Mouse (Mus musculus): ENCODE results near the gene Vps11.
"Not testable (repeated sequence)": the region's sequence is repeated elsewhere in the genome, so short reads cannot be mapped to it uniquely, and the experiment has no call there.

The Vps11 gene

DNA sequence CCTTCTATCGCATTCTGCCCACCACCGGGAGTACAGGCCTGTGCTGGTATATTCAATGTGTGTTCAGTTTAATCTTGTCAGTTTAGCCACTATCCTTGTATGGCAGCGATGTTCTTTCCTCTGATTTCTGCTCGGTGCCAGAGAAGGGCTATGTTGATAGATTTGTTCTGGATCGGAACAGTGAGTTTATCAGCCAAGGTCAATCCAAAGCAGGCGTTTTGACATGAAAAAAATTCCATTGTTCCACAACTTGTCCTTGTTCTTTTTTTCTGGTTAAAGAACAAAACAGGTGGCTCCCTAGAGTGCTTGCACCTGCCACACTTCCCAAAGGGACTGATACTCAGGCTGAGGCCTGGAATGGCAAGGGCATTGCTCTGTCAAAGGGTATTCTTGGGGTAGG lies 14.7 kb upstream of the Vps11 start:
- no peak for DNase-seq (ENCODE audit: low read depth)

DNA sequence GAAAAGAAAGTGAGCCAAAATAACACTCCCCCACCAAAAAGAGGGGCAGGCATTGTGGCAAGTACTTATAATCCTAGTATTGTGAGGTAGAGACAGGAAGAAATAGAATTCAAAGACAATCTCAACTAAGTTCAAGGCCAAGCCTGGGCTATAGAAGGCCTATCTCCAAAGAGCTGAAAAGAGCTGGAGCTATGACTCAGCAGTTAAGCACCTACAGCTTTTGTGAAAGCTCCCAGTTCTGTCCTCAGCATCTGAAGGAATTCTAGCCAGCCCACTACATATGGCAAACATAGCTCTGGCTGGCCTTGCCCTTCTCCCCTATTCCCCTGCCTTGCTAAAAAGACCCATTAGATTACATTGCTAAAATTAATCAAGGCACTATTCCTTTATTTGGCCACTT lies 11.9 kb upstream of the Vps11 start:
- no peak for DNase-seq (ENCODE audit: low read depth)

DNA sequence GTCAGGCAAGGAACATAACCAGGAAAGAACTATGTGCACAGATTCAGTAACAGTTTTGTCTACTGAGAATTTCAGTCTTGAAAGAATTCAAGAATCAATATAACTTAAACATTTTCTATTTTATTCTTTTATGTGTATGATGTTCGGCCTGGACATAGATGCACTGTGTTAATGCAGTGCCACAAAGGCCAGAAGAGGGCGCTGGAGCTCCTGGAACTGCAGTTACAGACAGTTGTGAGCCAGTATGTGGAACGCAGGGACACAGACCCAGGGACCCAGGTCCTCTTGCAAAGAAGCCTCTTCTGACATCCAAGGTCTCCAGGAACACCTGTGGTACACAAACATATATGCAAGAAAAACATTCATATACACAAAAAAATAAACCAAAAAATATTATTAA lies 3.0 kb upstream of the Vps11 start:
- peak; percentile 69 for DNase-seq (ENCODE audit: low read depth)

DNA sequence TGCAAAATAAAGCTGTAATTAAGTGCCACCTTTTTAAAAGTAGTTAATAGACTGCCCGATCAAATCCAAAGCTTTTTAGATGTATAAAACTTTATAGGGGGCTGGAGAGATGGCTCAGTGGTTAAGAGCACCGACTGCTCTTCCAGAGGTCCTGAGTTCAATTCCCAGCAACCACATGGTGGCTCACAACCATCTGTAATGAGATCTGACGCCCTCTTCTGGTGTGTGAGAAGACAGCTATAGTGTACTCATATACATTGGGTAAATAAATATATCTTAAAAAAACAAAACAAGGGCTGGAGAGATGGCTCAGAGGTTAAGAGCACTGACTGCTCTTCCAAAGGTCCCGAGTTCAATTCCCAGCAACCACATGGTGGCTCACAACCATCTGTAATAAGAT lies 461 bp upstream of the Vps11 start:
- not testable (repeated sequence) for DNase-seq (ENCODE audit: low read depth)

GRCm38 (mm10) chr9:44357207-44357606 lies 4.3 kb downstream of the Vps11 start:
- peak; percentile 77 for DNase-seq (ENCODE audit: low read depth)

GRCm38 (mm10) chr9:44353142-44353541 lies 8.3 kb downstream of the Vps11 start:
- no peak for DNase-seq (ENCODE audit: low read depth)

GRCm38 (mm10) chr9:44352337-44352736 lies 9.1 kb downstream of the Vps11 start:
- DNase-seq (ENCODE audit: low read depth) = no peak

- DNase-seq (ENCODE audit: low read depth) = no peak
Observed at GRCm38 (mm10) chr9:44351396-44351795, 10.1 kb downstream of the Vps11 start.

GRCm38 (mm10) chr9:44348546-44348945 lies 12.9 kb downstream of the Vps11 start:
- no peak for DNase-seq (ENCODE audit: low read depth)

GRCm38 (mm10) chr9:44347621-44348020 lies 13.8 kb downstream of the Vps11 start:
- no peak for DNase-seq (ENCODE audit: low read depth)

- DNase-seq (ENCODE audit: low read depth) = no peak
Observed at GRCm38 (mm10) chr9:44347166-44347565, 14.3 kb downstream of the Vps11 start.

GRCm38 (mm10) chr9:44345570-44346433 lies 15.7 kb downstream of the Vps11 start:
- no peak for DNase-seq (ENCODE audit: low read depth)

DNA sequence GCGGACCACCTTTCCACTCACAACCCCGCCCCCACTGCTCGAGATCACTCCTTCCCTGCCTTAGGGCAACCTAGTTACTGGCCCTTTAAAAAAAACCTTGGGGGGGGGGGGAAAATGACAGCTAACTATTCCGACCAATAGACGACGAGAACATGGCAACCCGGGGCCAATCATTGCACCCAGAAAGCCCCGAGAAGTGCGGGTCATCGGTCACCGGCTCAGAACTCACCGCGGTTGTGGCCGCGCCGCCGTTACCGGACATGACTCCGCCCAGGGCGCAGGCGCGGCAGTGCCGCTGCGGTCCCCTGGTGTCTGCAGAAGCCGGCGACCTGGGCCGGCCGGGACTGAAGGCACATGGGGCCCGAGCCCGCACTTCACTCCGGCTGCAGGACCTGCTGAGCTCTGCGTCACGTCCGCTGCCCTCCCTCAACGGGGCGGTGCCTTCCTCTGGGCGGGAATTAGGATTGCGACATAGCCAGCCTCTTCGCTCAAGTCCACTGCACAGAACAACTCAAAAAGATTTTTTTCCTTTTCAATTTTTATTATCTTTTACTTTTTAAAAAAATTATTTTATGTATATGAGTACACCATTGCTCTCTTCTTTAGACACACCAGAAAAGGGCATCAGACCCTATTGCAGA lies 17.6 kb downstream of the Vps11 start, which contains the start of gene Hmbs:
TSS of gene Hmbs (minus strand) at position 448 of the 641 bp plus-strand sequence.
- DNase-seq (ENCODE audit: low read depth) = peak; percentile 95

DNA sequence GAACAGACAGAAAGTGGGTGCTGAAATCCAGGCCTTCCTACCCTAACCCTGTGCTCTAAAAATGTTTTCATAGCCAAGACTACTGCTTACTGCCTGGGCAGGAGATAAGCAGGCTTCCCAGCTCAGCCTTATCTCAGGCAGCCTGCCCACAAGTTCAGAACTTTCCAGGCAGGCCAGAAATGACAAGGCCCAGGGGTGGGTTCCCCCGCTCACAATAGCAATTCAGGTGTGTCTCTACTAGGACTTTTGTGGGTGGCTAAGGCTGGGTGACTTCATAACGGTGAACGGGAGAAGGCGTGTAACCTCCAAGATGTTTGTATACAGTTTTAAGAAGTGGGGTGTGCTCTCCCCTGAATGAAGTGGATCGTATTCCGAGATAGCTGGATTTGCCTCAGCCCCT lies 18.2 kb downstream of the Vps11 start:
- DNase-seq (ENCODE audit: low read depth) = no peak

DNA sequence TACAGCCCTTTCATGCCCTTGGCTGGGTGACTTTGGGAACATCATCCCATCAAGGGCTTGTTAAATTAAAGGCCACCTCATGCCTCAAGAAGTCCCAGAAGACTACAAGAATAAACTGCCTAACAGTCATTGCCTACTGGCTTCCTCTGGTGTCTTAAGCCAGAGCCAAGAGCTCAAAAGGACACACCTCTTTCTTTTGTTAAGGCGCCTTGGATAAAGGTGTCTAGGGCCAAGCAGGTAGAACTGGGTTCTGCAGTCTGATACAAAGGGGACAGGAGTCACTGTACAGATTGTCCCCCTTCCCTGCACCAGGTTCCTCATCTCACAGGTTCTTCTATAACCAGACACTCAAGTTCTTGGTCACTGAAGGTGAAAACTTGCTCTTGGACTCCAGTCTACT lies 18.9 kb downstream of the Vps11 start:
- no peak for DNase-seq (ENCODE audit: low read depth)

DNA sequence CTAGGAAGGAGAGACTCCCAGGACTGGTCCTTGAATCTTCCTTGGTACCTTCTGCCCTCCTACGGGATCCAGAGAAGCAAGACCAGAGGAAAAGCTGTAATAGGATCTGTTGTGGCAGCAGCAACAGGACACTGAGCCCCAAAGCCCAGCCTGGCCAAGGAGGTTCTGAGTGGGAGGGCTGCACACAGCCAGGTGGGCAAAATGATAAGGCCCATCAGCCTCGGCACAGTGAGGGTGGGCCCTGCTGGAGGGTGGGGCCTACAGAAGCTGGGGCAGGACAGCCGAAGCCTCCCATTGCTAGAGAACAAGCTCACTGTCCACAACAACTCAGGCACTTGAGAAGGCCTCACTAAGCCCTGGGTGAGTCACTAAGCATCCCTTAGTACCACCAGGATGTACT lies 19.3 kb downstream of the Vps11 start:
- DNase-seq (ENCODE audit: low read depth) = no peak

DNA sequence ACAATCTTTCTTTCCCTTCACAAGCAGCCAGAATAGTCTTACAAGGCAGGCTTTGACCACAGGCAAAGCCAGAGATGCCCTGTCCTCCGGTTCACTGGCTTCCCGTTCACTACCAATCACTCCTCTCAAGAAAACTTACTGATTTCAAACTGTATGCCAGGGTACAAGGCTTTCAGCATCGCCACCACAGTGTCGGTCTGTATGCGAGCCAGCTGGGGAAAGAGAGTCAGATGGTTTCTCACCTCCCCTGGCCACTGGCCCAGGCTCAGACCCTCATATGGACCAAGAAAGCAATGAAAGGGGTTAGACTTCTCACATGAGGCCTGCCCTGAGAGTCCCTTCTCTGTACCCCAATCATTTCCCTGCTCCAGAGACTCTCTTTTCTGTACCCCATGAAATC lies 20.0 kb downstream of the Vps11 start:
- DNase-seq (ENCODE audit: low read depth) = no peak

DNA sequence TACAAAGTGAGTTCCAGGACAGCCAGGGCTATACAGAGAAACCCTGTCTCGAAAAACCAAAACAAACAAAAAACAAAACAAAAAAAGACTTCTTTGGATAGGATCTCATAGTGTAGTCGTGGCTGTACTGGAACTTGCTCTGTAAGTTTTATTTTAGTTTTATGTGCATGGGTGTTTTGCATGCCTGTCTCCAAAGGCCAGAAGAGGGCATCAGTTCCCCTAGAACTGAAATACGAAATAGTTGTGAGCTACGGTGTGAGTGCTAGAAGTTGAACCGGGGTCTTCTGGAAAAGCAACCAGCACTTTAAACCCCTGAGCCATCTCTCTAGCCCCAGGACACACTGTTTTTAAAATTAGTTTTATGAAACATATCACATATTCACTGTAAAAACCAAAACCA lies 22.9 kb downstream of the Vps11 start:
- no peak for DNase-seq (ENCODE audit: low read depth)

- no peak for DNase-seq (ENCODE audit: low read depth)
Observed at GRCm38 (mm10) chr9:44337436-44338169, 23.9 kb downstream of the Vps11 start.

GRCm38 (mm10) chr9:44336964-44337363 lies 24.5 kb downstream of the Vps11 start:
- DNase-seq (ENCODE audit: low read depth) = peak; percentile 32

- not testable (repeated sequence) for DNase-seq (ENCODE audit: low read depth)
Observed at GRCm38 (mm10) chr9:44336513-44336912, 25.0 kb downstream of the Vps11 start.

DNA sequence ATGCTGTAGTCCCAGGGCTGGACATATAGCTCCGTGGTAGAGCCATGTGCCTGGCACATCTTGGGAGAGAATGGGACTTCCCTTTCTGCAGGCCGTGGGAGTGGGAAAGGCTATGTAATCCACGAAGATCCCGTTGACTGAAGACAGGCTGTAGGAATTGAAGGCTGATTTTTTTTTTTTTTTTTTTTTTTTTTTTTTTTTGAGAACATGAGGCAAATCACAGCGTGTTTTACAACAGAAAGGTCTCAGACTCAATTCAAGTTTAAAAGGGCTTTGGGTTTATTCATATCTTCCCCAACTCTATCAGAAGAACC lies 25.4 kb downstream of the Vps11 start:
- no peak for DNase-seq (ENCODE audit: low read depth)

All from induced T-regulatory cell, adult 2 months (primary cell).